Mouse (Mus musculus) embryonic facial prominence, embryonic 10.5 days (tissue): ENCODE measurements around the gene Orm1. TPM values are rescaled to one million over a fixed set of nuclear protein-coding genes. Genes with fewer than 3 reads are reported as not detected.

ENCODE experiments used
- DNase-seq: peaks from one replicate; pipeline ENCODE4 v3.0.0-alpha.2; 2017; ENCODE audit warnings: low spot score
- H3K27ac ChIP-seq: fragments of 300-500 bp; sonication (generic); replicated peaks from 2 replicates; pipeline ENCODE4 v1.5.1; 2016; ENCODE audit warnings: mild to moderate bottlenecking
- H3K27me3 ChIP-seq: fragments of 300-500 bp; sonication (generic); replicated peaks from 2 replicates; pipeline ENCODE4 v1.6.1; 2016; ENCODE audit warnings: low read depth, mild to moderate bottlenecking; ENCODE audit not compliant: poor library complexity, severe bottlenecking
- H3K36me3 ChIP-seq: fragments of 300-500 bp; sonication (generic); replicated peaks from 2 replicates; pipeline ENCODE4 v1.6.1; 2016; ENCODE audit warnings: mild to moderate bottlenecking, moderate library complexity
- H3K4me1 ChIP-seq: fragments of 300-500 bp; sonication (generic); 2 replicates; pipeline ENCODE4 v1.6.1; 2016
- H3K4me3 ChIP-seq: fragments of 300-500 bp; sonication (generic); 2 replicates; pipeline ENCODE4 v1.5.1; 2016; ENCODE audit warnings: mild to moderate bottlenecking, moderate library complexity
- H3K9me3 ChIP-seq: fragments of 300-500 bp; sonication (generic); 2 replicates; pipeline ENCODE4 v1.6.1; 2016; ENCODE audit warnings: mild to moderate bottlenecking
- WGBS: fragments of 180-500 bp; shearing (Covaris S2); methylation state at CpG from one replicate; pipeline ENCODE4 v1.1.7; 2016; 5-methylcytosine and 5-hydroxymethylcytosine counted together
- polyA plus RNA-seq: library from polyadenylated mRNA; unstranded; fragments of >200 nt; fragmentation: Nextera tagmentation; extraction: Ambion mirVana; gene quantifications from 2 replicates; pipeline ENCODE4 v1.2.1, GENCODE M21; 2016

The Orm1 gene
- polyA plus RNA-seq, 1 experiment from 2014 or later = not detected

DNA sequence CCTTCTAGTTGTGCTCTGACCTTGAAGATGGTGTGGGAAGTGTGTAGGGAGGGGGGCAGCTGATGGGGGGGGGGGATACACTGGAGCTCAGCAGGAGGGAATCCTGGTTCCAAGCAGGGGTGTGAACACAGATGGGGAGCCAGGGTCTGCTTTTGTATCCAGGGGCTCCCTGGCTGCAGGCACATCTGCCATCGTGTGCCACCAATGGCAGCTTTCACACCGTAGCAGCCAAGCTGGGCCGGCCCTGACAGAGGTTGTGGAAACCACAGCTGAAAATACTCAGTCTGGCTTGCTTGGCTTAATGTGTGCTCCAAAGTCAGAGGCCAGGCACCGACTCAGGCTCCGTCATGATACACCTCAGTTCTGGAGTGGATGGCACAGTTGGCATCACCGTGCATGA lies 43.7 kb downstream of the Orm1 start:
- Histone ChIP-seq H3K27me3 (no peaks in the 10 kb centered on the region), H3K27ac (no peak overlapping the region), H3K4me1 (peaks cover 28% of the 10 kb centered on the region), H3K36me3 (peaks cover 62% of the 10 kb centered on the region), H3K4me3 (no peak overlapping the region), H3K9me3 (no peaks in the 10 kb centered on the region)
- DNase-seq = no peak
- 92% methylated on average over 6 of the region's 6 CpGs for WGBS

- Histone ChIP-seq H3K27ac (peak overlapping the region; percentile 73), H3K4me3 (no peak overlapping the region), H3K36me3 (peaks cover 61% of the 10 kb centered on the region), H3K27me3 (no peaks in the 10 kb centered on the region), H3K4me1 (peaks cover 28% of the 10 kb centered on the region), H3K9me3 (no peaks in the 10 kb centered on the region)
- DNase-seq = no peak
- WGBS = 30% methylated on average over 8 of the region's 8 CpGs
These were observed 44.9 kb downstream of the Orm1 start for GRCm38 (mm10) chr4:63389121-63389886.

DNA sequence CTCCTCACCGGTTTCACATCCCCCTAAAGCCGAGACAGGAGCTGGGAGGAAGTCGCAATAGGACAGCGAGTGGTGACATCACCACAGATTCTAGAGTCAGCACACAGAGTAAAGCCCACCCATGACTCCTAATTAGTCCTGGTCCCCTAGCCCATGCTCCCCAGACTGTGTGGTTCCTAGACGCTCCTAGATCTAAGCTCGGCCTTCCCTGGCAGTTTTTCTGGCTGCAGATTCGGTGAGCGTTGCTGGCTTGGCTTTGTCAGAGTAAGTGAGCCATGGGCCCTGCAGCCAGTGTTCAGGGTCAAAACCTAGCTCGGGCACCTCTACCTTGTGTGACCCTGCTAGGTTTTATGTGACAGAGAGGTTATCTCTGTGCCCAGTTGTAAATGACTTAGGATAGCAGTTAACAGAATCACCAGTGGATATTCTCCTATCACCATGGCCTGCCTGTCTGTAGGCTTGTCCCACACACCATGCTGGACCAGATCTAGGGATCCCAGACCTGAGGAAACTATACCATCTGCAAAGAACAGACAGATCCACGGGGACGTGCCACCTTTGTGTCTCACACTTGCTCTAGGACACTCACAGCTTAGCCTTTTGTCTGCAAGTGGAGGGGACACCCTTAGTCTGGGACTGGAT lies 45.6 kb downstream of the Orm1 start:
- Histone ChIP-seq H3K4me1 (peaks cover 28% of the 10 kb centered on the region), H3K36me3 (peaks cover 68% of the 10 kb centered on the region), H3K27ac (peak overlapping the region; percentile 73; the same call in 1 of the 2 replicates), H3K27me3 (no peaks in the 10 kb centered on the region), H3K4me3 (no peak overlapping the region), H3K9me3 (no peaks in the 10 kb centered on the region)
- WGBS = 59% methylated on average over 11 of the region's 11 CpGs
- no peak for DNase-seq

DNA sequence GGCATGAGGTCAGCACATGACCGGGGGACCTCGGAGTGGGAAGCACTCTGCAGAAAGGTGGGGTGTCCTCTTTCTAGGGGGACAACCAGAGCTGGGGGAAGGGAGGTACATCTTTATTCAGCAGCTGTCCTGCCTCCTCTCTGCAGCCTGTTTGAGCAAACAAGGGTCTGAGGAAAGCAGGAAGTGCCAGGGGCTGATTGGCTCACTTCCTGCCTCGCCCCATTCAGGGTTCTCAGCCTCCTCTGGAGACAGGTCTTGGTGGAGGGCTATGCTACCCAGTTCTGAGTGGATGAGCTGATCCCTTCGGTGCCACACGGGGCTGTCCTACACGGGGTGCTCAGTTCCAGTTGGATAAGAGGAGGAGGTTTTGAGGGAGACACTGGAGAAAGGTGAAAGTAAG lies 47.0 kb downstream of the Orm1 start:
- H3K9me3 ChIP-seq = no peaks in the 10 kb centered on the region
- peaks cover 68% of the 10 kb centered on the region for H3K36me3 ChIP-seq
- WGBS = 79% methylated on average over 6 of the region's 6 CpGs
- no peak overlapping the region for H3K4me3 ChIP-seq
- H3K4me1 ChIP-seq = peaks cover 28% of the 10 kb centered on the region
- no peak for DNase-seq
- H3K27me3 ChIP-seq = no peaks in the 10 kb centered on the region
- H3K27ac ChIP-seq = peak overlapping the region; percentile 32; the same call in 1 of the 2 replicates

Other genes starting within 250 kb of the Orm1 start
- not detected in 2 replicates for gene Ambp, start 189.8 kb upstream of the Orm1 start, polyA plus RNA-seq
- gene Kif12, start 172.4 kb upstream of the Orm1 start, polyA plus RNA-seq = not detected in 2 replicates
- gene Col27a1, start 130.6 kb upstream of the Orm1 start, polyA plus RNA-seq = 4.3 and 5.3 TPM in 2 replicates
- not detected in 2 replicates for gene Orm3, start 11.6 kb downstream of the Orm1 start, polyA plus RNA-seq
- gene Orm2, start 17.9 kb downstream of the Orm1 start, polyA plus RNA-seq = not detected in 2 replicates
- gene Akna, start 58.8 kb downstream of the Orm1 start, polyA plus RNA-seq = 11.8 and 12.0 TPM in 2 replicates
- 4.2 and 7.5 TPM in 2 replicates for gene Whrn, start 151.4 kb downstream of the Orm1 start, polyA plus RNA-seq
- gene Atp6v1g1, start 200.2 kb downstream of the Orm1 start, polyA plus RNA-seq = 244 and 267 TPM in 2 replicates
- gene Tmem268, start 214.2 kb downstream of the Orm1 start, polyA plus RNA-seq = 10.2 and 10.6 TPM in 2 replicates